Mouse (Mus musculus) 3T3-L1 (cell line): Measurements from ENCODE around the gene Ryr2.
"Not testable (repeated sequence)": the region's sequence is repeated elsewhere in the genome, so short reads cannot be mapped to it uniquely, and the experiment has no call there.

Source experiments
- DNase-seq: peaks from one replicate; pipeline ENCODE4 v3.0.0-alpha.2; 2015; ENCODE audit warnings: low read depth, low spot score

Ryr2 gene

GRCm38 (mm10) chr13:12106662-12107632 lies at the start of gene Ryr2:
TSS of gene Ryr2 (minus strand) at chr13:12106945.
- DNase-seq, result no peak

- no peak for DNase-seq
These were observed 47.2 kb upstream of the Ryr2 start for GRCm38 (mm10) chr13:12153922-12154321.

GRCm38 (mm10) chr13:12146918-12147507 lies 40.3 kb upstream of the Ryr2 start:
- peak; percentile 37 for DNase-seq

GRCm38 (mm10) chr13:12146402-12146801 lies 39.7 kb upstream of the Ryr2 start:
- no peak for DNase-seq

GRCm38 (mm10) chr13:12143347-12143746 lies 36.6 kb upstream of the Ryr2 start:
- DNase-seq, result no peak

- DNase-seq, result not testable (repeated sequence)
These were observed 29.7 kb upstream of the Ryr2 start for GRCm38 (mm10) chr13:12136461-12136860.

GRCm38 (mm10) chr13:12133549-12133948 lies 26.8 kb upstream of the Ryr2 start:
- no peak for DNase-seq

- no peak for DNase-seq
These were observed 25.5 kb upstream of the Ryr2 start for GRCm38 (mm10) chr13:12132160-12132710.

GRCm38 (mm10) chr13:12129121-12129520 lies 22.4 kb upstream of the Ryr2 start:
- DNase-seq, result no peak

- DNase-seq, result no peak
These were observed 19.4 kb upstream of the Ryr2 start for GRCm38 (mm10) chr13:12126099-12126498.

- DNase-seq, result peak; percentile 5
These were observed 18.3 kb upstream of the Ryr2 start for GRCm38 (mm10) chr13:12124940-12125540.

- DNase-seq, result no peak
These were observed 8.8 kb upstream of the Ryr2 start for GRCm38 (mm10) chr13:12115551-12115950.

GRCm38 (mm10) chr13:12114816-12115215 lies 8.1 kb upstream of the Ryr2 start:
- no peak for DNase-seq

- DNase-seq, result no peak
These were observed 2.2 kb upstream of the Ryr2 start for GRCm38 (mm10) chr13:12108955-12109354.

GRCm38 (mm10) chr13:12105830-12106628 lies 716 bp downstream of the Ryr2 start:
- no peak for DNase-seq

GRCm38 (mm10) chr13:12105231-12105829 lies 1.4 kb downstream of the Ryr2 start:
- no peak for DNase-seq

GRCm38 (mm10) chr13:12104318-12104717 lies 2.4 kb downstream of the Ryr2 start:
- no peak for DNase-seq

GRCm38 (mm10) chr13:12103017-12103416 lies 3.7 kb downstream of the Ryr2 start:
- no peak for DNase-seq

GRCm38 (mm10) chr13:12099446-12099845 lies 7.3 kb downstream of the Ryr2 start:
- no peak for DNase-seq

GRCm38 (mm10) chr13:12098981-12099380 lies 7.8 kb downstream of the Ryr2 start:
- DNase-seq, result no peak

GRCm38 (mm10) chr13:12096382-12096932 lies 10.3 kb downstream of the Ryr2 start:
- no peak for DNase-seq
